Mouse (Mus musculus): ENCODE results near the gene Rbbp6. TPM values are rescaled to one million over a fixed set of nuclear protein-coding genes. Genes with fewer than 3 reads are reported as not detected.
A peak's percentile ranks its signal among the peaks of the same experiment; 100 is the strongest.

The Rbbp6 gene
- total RNA-seq, 2 experiments from 2014 or later, result 62.5 to 68.6 TPM

GRCm38 (mm10) chr7:123030295-123030694, 64.8 kb downstream of the Rbbp6 start:
- no peak for DNase-seq (ENCODE audit: extremely low spot score in 1 of 2, low spot score in 2 of 2)
- intact Hi-C loops (cut with DNase I), result no loop called here

DNA sequence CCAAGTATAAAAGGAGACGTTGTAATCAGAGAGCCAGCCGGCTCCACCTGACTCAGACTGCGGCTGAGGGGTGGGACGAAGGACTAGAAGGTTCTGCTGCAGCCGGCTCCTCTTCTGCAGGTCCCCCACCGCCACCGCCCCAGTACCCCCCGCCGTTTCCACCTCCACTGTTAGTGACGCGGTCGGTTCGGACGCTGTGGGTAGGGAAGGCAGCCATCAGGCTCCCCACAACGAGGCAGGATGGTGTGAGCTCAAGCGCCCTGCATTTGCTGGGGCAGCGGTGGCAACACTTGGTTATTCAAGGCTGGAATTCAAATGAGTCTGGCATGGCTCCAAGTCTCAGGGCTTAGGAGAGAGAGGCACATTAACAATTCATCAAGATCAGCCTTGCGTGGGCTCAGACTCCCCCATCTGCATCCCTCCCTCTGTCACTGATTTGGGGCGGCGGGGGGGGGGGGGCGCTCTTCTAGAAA, 65.3 kb downstream of the Rbbp6 start:
- intact Hi-C loops (cut with DNase I), result no loop called here
- DNase-seq (ENCODE audit: extremely low spot score in 1 of 2, low spot score in 2 of 2), result peak; percentile 81 to 83

DNA sequence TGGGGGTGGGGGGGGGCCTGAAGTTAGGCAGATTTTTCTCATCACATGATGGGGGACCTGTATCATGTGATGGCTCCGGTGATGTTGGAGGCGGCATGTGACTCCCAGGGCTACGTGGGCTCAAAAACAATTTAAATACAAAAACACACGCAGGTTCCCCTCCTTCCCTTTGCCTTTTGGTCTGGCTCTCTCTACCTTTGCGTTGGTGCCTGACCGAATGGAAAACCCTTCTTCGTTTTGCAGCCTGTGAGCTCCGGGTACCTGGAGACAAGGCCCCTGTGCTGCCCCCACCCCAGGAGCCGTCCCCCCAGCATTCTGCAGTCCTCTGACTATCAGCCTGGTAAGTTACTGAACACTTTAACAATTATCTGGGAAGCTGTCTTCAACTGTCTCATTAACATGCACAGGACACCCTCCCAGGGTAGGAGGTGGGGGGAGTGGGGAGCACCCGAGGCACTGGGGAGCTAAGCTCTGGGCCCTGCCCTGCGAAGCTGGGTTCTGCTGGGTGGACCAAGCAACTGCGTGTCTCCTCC, 65.8 kb downstream of the Rbbp6 start:
- intact Hi-C loops (cut with DNase I), result no loop called here
- DNase-seq (ENCODE audit: extremely low spot score in 1 of 2, low spot score in 2 of 2), result peak in 1 of 2 experiments; percentile 43

- intact Hi-C loops (cut with DNase I), result no loop called here
- no peak for DNase-seq (ENCODE audit: extremely low spot score in 1 of 2, low spot score in 2 of 2)
Measured at GRCm38 (mm10) chr7:123035314-123035713, 69.8 kb downstream of the Rbbp6 start.

DNA sequence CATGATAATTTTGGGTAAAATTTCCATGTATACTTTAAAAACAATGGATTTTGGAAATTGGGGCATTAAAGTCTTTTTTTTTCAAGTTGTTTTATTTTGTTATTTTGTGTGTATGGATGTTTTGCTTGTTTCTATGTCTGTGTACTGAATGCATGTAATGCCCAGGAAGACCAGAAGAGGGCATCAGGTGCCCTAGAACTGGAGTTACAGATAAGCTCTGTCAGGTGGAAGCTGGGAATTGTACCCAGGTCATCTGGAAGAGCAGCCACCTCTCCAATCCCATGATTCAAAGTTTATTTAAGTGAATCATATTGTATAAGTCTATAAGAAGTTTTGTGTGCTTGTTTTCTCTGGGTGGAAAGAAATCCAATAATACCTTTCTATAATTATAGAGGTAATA, 73.8 kb downstream of the Rbbp6 start:
- intact Hi-C loops (cut with DNase I), result no loop called here
- DNase-seq (ENCODE audit: extremely low spot score in 1 of 2, low spot score in 2 of 2), result no peak

GRCm38 (mm10) chr7:123045146-123045545, 79.7 kb downstream of the Rbbp6 start:
- DNase-seq (ENCODE audit: extremely low spot score in 1 of 2, low spot score in 2 of 2), result no peak
- intact Hi-C loops (cut with DNase I), result no loop called here

- no peak for DNase-seq (ENCODE audit: extremely low spot score in 1 of 2, low spot score in 2 of 2)
- intact Hi-C loops (cut with DNase I), result no loop called here
Measured at GRCm38 (mm10) chr7:123046473-123047091, 81.1 kb downstream of the Rbbp6 start.

Other genes starting within 250 kb of the Rbbp6 start
- gene Tnrc6a, start 158.2 kb downstream of the Rbbp6 start, total RNA-seq (2021), result 10 to 100 TPM; 57.9 to 59.4 TPM
- gene Slc5a11, start 249.1 kb downstream of the Rbbp6 start, total RNA-seq (2021), result under 1 TPM; 0.28 to 0.94 TPM